Mouse (Mus musculus) cerebellum, adult 8-10 months (tissue): ENCODE results near the gene Bcan.

Source experiments
- DNase-seq: peaks from one replicate; pipeline ENCODE4 v3.0.0; 2022

The Bcan gene

GRCm38 (mm10) chr3:87971489-87972202 is 28.4 kb downstream of the Bcan start:
- no peak for DNase-seq

GRCm38 (mm10) chr3:87970939-87971488 is 29.0 kb downstream of the Bcan start, which contains the start of gene Nes:
Gene Nes, plus strand, starts transcription at chr3:87971078.
- no peak for DNase-seq

GRCm38 (mm10) chr3:87970184-87970938 is 29.7 kb downstream of the Bcan start:
- DNase-seq: peak; percentile 40

GRCm38 (mm10) chr3:87960586-87961191 is 39.3 kb downstream of the Bcan start:
- peak; percentile 47 for DNase-seq

- no peak for DNase-seq
Measured at GRCm38 (mm10) chr3:87960191-87960585, 39.8 kb downstream of the Bcan start.

- DNase-seq: no peak
Measured at GRCm38 (mm10) chr3:87959371-87959770, 40.7 kb downstream of the Bcan start.

- DNase-seq: no peak
Measured at GRCm38 (mm10) chr3:87958967-87959366, 41.1 kb downstream of the Bcan start.

- DNase-seq: no peak
Measured at GRCm38 (mm10) chr3:87958476-87958875, 41.6 kb downstream of the Bcan start.

GRCm38 (mm10) chr3:87958056-87958455 is 42.0 kb downstream of the Bcan start:
- DNase-seq: no peak

GRCm38 (mm10) chr3:87952440-87952839 is 47.6 kb downstream of the Bcan start:
- no peak for DNase-seq

- DNase-seq: no peak
Measured at GRCm38 (mm10) chr3:87951946-87952345, 48.1 kb downstream of the Bcan start.

GRCm38 (mm10) chr3:87949955-87950515 is 50.0 kb downstream of the Bcan start:
- no peak for DNase-seq

GRCm38 (mm10) chr3:87949266-87949954 is 50.6 kb downstream of the Bcan start:
- no peak for DNase-seq

GRCm38 (mm10) chr3:87948378-87949265 is 51.4 kb downstream of the Bcan start, which contains the start of gene Crabp2:
Gene Crabp2, plus strand, starts transcription at chr3:87948666.
- no peak for DNase-seq

- no peak for DNase-seq
Measured at GRCm38 (mm10) chr3:87947811-87948199, 52.2 kb downstream of the Bcan start.

- no peak for DNase-seq
Measured at GRCm38 (mm10) chr3:87947056-87947810, 52.8 kb downstream of the Bcan start.

- DNase-seq: no peak
Measured at GRCm38 (mm10) chr3:87946541-87946860, 53.5 kb downstream of the Bcan start.

- no peak for DNase-seq
Measured at GRCm38 (mm10) chr3:87945781-87946540, 54.1 kb downstream of the Bcan start.

- DNase-seq: no peak
Measured at GRCm38 (mm10) chr3:87944838-87945600, 55.0 kb downstream of the Bcan start.
